Mouse (Mus musculus): ENCODE data around the gene Hoxa7. TPM values are rescaled to one million over a fixed set of nuclear protein-coding genes. Genes with fewer than 3 reads are reported as not detected.

Gene Hoxa7
- total RNA-seq, 2 experiments from 2014 or later = 3.8 to 8.4 TPM

DNA sequence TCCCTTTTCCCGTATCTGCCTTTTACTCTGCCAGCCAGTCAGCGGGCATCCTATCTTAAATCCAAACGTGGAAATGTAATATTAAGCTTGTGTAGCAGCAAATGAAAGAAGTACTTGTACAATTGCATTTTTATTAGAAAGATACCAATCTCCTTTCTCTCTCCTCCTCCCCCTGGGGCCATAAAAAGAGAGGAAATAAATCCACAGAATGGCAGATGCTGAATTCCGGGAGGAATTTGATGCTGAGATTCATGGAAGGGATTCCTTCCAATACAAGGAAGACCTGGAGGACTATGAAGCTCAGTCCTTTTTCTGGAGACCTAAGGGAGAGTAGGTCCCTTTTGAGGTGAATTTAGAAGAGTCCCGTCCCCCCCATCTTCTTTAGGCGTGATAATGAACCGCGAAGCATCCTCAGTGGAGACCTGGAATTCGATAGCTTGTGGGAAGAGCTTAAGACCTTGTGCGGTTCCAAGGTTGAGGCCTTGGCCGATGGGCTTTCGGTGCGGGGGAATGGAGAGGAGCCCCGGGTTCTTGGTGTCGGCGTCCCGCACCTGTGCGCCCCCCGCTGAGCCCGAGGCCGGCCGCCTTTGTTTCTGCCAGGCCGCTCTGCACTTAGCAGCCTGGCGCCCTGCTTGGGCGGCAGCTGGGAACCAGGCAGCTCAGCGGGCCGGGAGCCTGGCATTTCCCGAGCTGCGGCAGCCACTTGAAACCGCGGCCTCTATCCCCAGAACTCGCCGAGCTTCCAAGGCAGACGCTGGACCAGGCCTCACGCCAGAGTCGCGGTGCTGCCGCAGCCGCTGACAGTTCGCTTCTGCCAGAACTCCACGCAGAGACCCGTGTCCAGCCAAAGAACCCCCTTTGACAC, 53.2 kb downstream of the Hoxa7 start:
- no peak for ATAC-seq (replicated peaks; ENCODE audit: low FRiP score, poor library complexity, severe bottlenecking)

DNA sequence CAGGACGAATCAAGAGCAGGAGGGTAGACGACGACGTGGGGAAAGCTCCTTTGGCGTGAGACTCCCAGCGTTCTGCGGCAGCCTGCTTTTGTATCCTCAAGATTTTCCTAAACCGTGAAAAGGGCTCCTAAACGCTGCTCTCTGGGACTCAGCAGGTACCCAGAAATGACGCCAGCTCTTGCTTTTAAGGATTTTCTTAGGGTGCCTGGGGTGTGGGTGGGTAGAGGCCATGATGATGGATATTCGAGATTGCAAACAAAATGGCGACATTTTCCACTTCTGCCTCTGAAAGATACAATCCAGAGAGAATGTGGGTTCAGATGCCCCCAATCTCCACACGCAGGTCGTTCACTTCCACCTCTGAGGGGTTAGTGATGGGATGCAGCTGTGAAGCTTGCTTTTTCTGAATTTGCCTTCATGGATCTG, 53.9 kb downstream of the Hoxa7 start:
- no peak for ATAC-seq (replicated peaks; ENCODE audit: low FRiP score, poor library complexity, severe bottlenecking)

DNA sequence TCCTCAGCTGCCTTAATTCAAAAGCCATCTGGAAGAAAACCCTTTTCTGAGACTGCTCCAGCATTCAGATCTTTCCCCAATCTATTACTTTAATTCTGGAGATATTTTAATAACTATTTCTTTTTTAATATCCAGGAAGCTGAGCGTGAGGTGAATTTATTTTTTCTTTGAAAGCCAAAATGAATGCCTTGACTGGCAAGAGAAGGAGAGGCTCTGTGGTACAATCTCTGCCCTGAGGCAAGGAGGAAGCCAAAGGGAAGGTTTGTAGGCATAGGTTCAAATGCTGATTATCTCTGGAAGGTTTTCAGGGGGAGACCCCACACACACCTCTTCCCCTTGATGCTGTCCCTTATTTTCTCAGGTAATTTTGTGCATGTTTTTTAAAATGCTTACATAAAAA, 54.5 kb downstream of the Hoxa7 start:
- ATAC-seq (replicated peaks; ENCODE audit: low FRiP score, poor library complexity, severe bottlenecking) = no peak

DNA sequence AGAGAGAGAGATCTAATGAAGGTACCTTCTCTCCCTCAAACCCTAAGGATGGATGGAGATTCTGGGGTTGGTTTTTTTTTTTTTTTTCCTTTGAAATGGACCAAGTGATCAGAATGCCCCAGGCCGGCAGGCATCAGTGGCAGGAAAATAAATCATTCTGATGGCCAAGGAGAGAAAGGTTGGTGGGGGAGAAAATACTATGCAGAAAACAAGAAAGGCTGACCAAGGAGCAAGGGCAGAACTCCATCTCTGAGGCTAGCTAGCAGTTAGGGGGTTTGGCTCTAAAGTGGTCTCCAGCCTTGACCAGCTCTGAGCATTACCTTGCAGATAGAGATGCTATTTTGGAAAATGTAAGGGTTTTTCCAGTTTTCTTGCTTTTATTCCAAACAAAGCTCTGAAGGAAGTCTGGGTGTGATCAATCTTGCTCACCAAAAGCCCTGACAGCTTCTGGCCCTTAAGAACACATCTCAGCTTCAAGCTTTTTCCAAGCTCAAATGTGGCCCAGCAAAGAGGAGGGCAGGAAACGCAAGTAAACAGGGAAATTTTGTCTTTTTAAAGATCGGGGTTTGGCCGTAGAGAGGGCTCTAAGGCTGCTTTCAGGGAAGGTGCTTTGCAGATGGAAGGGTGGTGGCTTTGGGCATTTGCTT, 55.1 kb downstream of the Hoxa7 start:
- no peak for ATAC-seq (replicated peaks; ENCODE audit: low FRiP score, poor library complexity, severe bottlenecking)

DNA sequence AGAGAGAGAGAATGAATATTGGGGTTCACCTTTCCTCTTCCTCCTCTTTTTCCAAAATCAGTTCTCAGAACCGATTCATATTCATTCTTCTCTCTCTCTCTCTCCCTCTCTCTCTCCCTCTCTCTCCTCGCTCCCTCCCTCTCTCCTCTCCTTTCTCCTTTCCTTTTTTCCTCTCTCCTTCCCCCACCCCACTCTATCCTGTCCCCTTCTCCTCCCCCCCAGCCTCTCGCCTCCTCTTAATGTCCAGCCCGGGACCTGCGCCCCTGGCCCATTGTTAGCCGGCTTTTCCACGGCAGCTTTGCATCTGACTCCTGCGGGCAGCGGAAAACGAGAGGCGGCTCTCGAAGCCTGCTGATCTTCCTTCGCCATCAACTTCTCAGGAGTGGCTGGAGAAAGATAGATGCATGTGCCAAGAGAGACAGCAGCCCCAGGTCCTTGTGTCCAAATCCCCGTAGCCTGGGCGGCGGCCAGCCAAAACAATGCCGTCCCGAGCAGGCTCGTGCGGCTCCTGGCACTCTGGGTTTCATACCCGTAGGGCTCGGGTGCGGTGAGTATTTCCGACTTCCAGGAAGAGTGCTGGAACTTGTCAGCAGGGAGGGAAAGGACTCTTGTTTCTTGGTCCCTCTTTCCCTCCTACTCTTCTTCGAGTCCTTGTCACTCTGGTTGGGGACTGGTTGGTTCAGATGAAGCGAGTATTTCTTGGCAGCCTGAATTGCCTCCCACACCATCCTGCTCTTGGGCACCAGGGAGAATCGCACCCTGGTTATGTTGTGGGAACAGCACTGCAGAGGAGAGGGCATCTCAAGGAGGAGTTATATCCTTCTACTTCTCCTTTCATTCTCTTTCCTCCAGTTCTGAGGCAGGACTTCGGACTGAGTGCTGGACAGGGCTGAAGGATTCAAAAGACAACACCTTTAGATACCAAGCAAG, 55.9 kb downstream of the Hoxa7 start:
- ATAC-seq (replicated peaks; ENCODE audit: low FRiP score, poor library complexity, severe bottlenecking) = no peak

DNA sequence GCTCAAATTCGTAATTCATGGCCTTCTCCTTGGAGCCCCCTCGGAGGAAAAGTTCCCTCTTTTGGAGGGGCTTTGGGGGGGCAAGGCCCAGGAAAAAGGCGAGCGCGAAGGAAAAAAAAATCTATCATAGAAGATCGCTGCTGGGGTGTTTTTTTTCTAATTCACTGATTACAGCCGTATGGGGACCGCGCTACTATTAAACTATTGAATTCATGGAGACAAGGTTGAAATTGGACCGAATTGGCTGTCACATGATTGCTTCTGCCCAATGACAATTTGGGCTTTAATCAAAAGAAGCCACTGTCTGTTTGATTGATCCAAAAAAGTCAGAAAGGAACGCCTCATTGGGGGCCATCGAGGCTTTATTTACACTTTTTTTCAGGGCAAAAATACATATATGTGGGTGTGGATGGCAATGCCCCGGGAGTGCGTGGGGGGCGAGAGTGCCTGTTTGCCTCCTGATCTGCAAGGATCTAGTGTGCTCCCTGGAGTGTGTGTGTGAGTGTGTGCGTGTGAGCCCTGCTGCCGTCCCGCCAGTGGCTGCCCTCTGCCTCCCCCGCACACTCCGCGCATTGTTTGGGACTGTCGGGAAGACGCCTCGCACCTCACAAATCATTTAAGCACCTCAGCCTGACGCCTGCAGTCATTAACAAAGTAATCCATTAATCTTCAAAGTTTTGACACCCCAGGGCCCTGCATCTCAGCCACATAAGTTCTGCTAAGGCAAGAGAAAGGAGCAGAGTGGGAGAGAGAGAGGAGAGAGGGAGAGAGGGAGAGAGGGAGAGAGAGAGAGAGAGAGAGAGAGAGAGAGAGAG, 56.8 kb downstream of the Hoxa7 start, which contains the start of gene Hoxa2:
Gene Hoxa2, minus strand, starts transcription at position 206 of the 815 bp plus-strand sequence.
- ATAC-seq (replicated peaks; ENCODE audit: low FRiP score, poor library complexity, severe bottlenecking) = no peak

Other genes with a start within 250 kb of the Hoxa7 start
- gene Skap2, start 209.3 kb downstream of the Hoxa7 start, total RNA-seq (2015; ENCODE audit: low replicate concordance) = 18.0 and 55.8 TPM in 2 replicates
- 19.4 and 47.4 TPM in 2 replicates for gene Skap2, start 209.3 kb downstream of the Hoxa7 start, total RNA-seq (2017; ENCODE audit: low replicate concordance)
- gene Hoxa1, start 63.5 kb downstream of the Hoxa7 start, total RNA-seq (2015; ENCODE audit: low replicate concordance) = not detected in 2 replicates
- not detected in 2 replicates for gene Hoxa1, start 63.5 kb downstream of the Hoxa7 start, total RNA-seq (2017; ENCODE audit: low replicate concordance)
- gene Hoxa2, start 57.0 kb downstream of the Hoxa7 start, total RNA-seq (2015; ENCODE audit: low replicate concordance) = not detected in 2 replicates
- not detected in 2 replicates for gene Hoxa2, start 57.0 kb downstream of the Hoxa7 start, total RNA-seq (2017; ENCODE audit: low replicate concordance)
- gene 5730596B20Rik, start 44.4 kb downstream of the Hoxa7 start, total RNA-seq (2015; ENCODE audit: low replicate concordance) = not detected in 2 replicates
- gene 5730596B20Rik, start 44.4 kb downstream of the Hoxa7 start, total RNA-seq (2017; ENCODE audit: low replicate concordance) = not detected in 2 replicates
- gene Hoxa4, start 30.1 kb downstream of the Hoxa7 start, total RNA-seq (2015; ENCODE audit: low replicate concordance) = not detected in 2 replicates
- not detected in 2 replicates for gene Hoxa4, start 30.1 kb downstream of the Hoxa7 start, total RNA-seq (2017; ENCODE audit: low replicate concordance)
- not detected in 2 replicates for gene Hoxa5, start 17.3 kb downstream of the Hoxa7 start, total RNA-seq (2015; ENCODE audit: low replicate concordance)
- not detected in 2 replicates for gene Hoxa5, start 17.3 kb downstream of the Hoxa7 start, total RNA-seq (2017; ENCODE audit: low replicate concordance)
- not detected in 2 replicates for gene Hoxa6, start 13.1 kb downstream of the Hoxa7 start, total RNA-seq (2015; ENCODE audit: low replicate concordance)
- not detected in 2 replicates for gene Hoxa6, start 13.1 kb downstream of the Hoxa7 start, total RNA-seq (2017; ENCODE audit: low replicate concordance)
- not detected in 2 replicates for gene Hoxa3, start 8.5 kb downstream of the Hoxa7 start, total RNA-seq (2015; ENCODE audit: low replicate concordance)
- 0.45 TPM in 1 of 2 replicates, not detected in the other for gene Hoxa3, start 8.5 kb downstream of the Hoxa7 start, total RNA-seq (2017; ENCODE audit: low replicate concordance)
- gene Gm28308, start 8.5 kb downstream of the Hoxa7 start, total RNA-seq (2015; ENCODE audit: low replicate concordance) = not detected in 2 replicates
- gene Gm28308, start 8.5 kb downstream of the Hoxa7 start, total RNA-seq (2017; ENCODE audit: low replicate concordance) = not detected in 2 replicates
- gene Hoxa9, start 9.2 kb upstream of the Hoxa7 start, total RNA-seq (2015; ENCODE audit: low replicate concordance) = 0.36 and 0.84 TPM in 2 replicates
- 4.5 TPM in 1 of 2 replicates, not detected in the other for gene Hoxa9, start 9.2 kb upstream of the Hoxa7 start, total RNA-seq (2017; ENCODE audit: low replicate concordance)
- gene Hoxa10, start 19.0 kb upstream of the Hoxa7 start, total RNA-seq (2015; ENCODE audit: low replicate concordance) = not detected in 2 replicates
- 0.15 TPM in 1 of 2 replicates, not detected in the other for gene Hoxa10, start 19.0 kb upstream of the Hoxa7 start, total RNA-seq (2017; ENCODE audit: low replicate concordance)
- gene Hoxa11, start 24.0 kb upstream of the Hoxa7 start, total RNA-seq (2015; ENCODE audit: low replicate concordance) = not detected in 2 replicates
- not detected in 2 replicates for gene Hoxa11, start 24.0 kb upstream of the Hoxa7 start, total RNA-seq (2017; ENCODE audit: low replicate concordance)
- gene Hoxa13, start 39.0 kb upstream of the Hoxa7 start, total RNA-seq (2015; ENCODE audit: low replicate concordance) = not detected in 2 replicates
- not detected in 2 replicates for gene Hoxa13, start 39.0 kb upstream of the Hoxa7 start, total RNA-seq (2017; ENCODE audit: low replicate concordance)
- gene Evx1, start 91.6 kb upstream of the Hoxa7 start, total RNA-seq (2015; ENCODE audit: low replicate concordance) = not detected in 2 replicates
- not detected in 2 replicates for gene Evx1, start 91.6 kb upstream of the Hoxa7 start, total RNA-seq (2017; ENCODE audit: low replicate concordance)

Measured in erythroid progenitor cell, adult 5-6 weeks (primary cell).